In the genomic region with DNA sequence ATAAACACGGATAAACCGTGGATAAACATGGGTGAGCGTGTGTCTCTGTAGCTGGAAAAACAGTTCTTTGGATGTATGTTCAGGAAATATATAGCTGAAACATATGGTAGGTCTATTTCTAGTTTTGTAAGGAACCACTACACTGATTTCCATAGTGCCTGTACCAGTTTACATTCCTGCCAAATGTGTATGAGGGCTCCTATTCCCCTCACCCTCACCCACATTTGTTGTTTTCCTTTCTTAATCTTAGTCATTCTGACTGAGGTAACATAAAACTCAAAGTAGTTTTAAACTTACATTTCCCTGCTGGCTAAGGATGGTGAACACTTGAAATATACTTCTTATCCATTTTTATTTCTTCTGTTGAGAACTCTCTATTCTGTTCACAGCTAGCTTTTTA, we compare ENCODE assay signal across 22 mouse cellular contexts. TPM values are rescaled to one million over a fixed set of nuclear protein-coding genes. Genes with fewer than 3 reads are reported as not detected.
DNase-seq lines count a peak whose midpoint lies in the region; ATAC-seq lines count a peak whose summit lies in the region.
"Had no signal": no experiment of that assay in that cellular context is flagged by ENCODE, and none has a peak within 500 bp of the region (broad histone marks: within the 10 kb centered on the region; RNA-seq: fewer than 3 reads in every experiment).

No protein-coding gene starts in this region.

- ATAC-seq in frontal cortex, adult (ENCODE audit: low TSS enrichment): peak; percentile 97
- no peak for ATAC-seq in megakaryocyte-erythroid progenitor cell, adult 5-6 weeks (replicated peaks; ENCODE audit: low FRiP score, low TSS enrichment, poor library complexity, severe bottlenecking)
- ATAC-seq: activated CD4-positive, CD25-positive, alpha-beta regulatory T cell, adult 4 months; CD4-positive, CD25-positive, alpha-beta regulatory T cell, adult 4 months; Patski had no signal

- DNase-seq in frontal cortex, adult 2 months (ENCODE audit: extremely low spot score in 1 of 2, low spot score in 1 of 2): no peak
- DNase-seq in brain, adult 2 months (ENCODE audit: low read depth, low spot score): peak; percentile 33
- peak; percentile 28 for DNase-seq in telencephalon, adult 2 months (ENCODE audit: low read depth, low spot score)
- DNase-seq in kidney, postnatal 10 days: no peak
- DNase-seq: adrenal gland, adult 2 months; adrenal gland, adult 8-10 months; adrenal gland, postnatal 10 days; adrenal gland, postnatal 14 days; adrenal gland, postnatal 25 days; adrenal gland, postnatal 36 days; B cell, adult 2 months; cerebellum, adult 11 months; cerebellum, adult 11-12 months; cerebellum, adult 18-20 months; cerebellum, adult 2 months had no signal

RNA-seq across cellular contexts. Expression of a gene that starts 20.9 kb away (rescaled TPM):
- 44.0 TPM in 2 replicates for polyA plus RNA-seq in frontal cortex, adult 2 months (2012; rRNA removed)
- 7.4 and 9.4 TPM in 2 replicates for total RNA-seq in megakaryocyte-erythroid progenitor cell, adult 5-6 weeks (2014; fragmentation: Nextera tagmentation)
- total RNA-seq in megakaryocyte-erythroid progenitor cell, adult 5-6 weeks (2017): 14.2 and 19.4 TPM in 2 replicates
- total RNA-seq: CH12.LX had no signal
- polyA plus RNA-seq: G1E had no signal

Comparison
In these comparisons a context has a peak if more than half of its experiments do, and no peak if none do; other contexts are left out.
1. DNase-seq: peak in brain, adult 2 months (single experiment) and telencephalon, adult 2 months (single experiment); none in frontal cortex, adult 2 months (0 of 2) and kidney, postnatal 10 days (single experiment).